Mouse (Mus musculus) olfactory bulb, adult 2 months (tissue): ENCODE data around the gene Stxbp6. TPM values are rescaled to one million over a fixed set of nuclear protein-coding genes. Genes with fewer than 3 reads are reported as not detected.
"Not testable (repeated sequence)": the region's sequence is repeated elsewhere in the genome, so short reads cannot be mapped to it uniquely, and the experiment has no call there.

Experiments
- H3K27ac ChIP-seq: fragments of 200-500 bp; 2 replicates; pipeline ENCODE4 v1.5.1; 2012; ENCODE audit warnings: low read depth, low read length; ENCODE audit not compliant: insufficient read depth
- H3K4me1 ChIP-seq: fragments of 200-500 bp; 2 replicates; pipeline ENCODE4 v1.6.1; 2012; ENCODE audit warnings: low read length; ENCODE audit not compliant: control insufficient read depth, insufficient read depth
- H3K4me3 ChIP-seq: fragments of 200-500 bp; 2 replicates; pipeline ENCODE4 v1.5.1; 2012; ENCODE audit warnings: mild to moderate bottlenecking, low read depth, low read length, moderate library complexity; ENCODE audit not compliant: insufficient read depth
- CTCF ChIP-seq: fragments of 200-500 bp; IDR thresholded peaks from 2 replicates; pipeline ENCODE4 v1.5.1; 2012; ENCODE audit warnings: low read depth, mild to moderate bottlenecking, low read length, moderate library complexity; ENCODE audit not compliant: insufficient read depth
- POLR2A ChIP-seq: fragments of 200-500 bp; IDR thresholded peaks from 2 replicates; pipeline ENCODE4 v1.6.1; 2012; ENCODE audit warnings: mild to moderate bottlenecking, low read depth, low read length, moderate library complexity; ENCODE audit not compliant: insufficient read depth
- WGBS: fragments of 180-500 bp; shearing (Covaris S2); methylation state at CpG from one replicate; pipeline ENCODE4 v1.1.7; 2018; 5-methylcytosine and 5-hydroxymethylcytosine counted together
- polyA plus RNA-seq: library from polyadenylated mRNA; stranded (reverse); fragments of >200 nt; gene quantifications from 2 replicates; pipeline ENCODE4 v1.2.4, GENCODE M21; 2012; ENCODE audit warnings: low replicate concordance; ENCODE audit not compliant: missing spikeins, insufficient read depth, insufficient read length

The Stxbp6 gene
- polyA plus RNA-seq, 1 experiment = 208 TPM

DNA sequence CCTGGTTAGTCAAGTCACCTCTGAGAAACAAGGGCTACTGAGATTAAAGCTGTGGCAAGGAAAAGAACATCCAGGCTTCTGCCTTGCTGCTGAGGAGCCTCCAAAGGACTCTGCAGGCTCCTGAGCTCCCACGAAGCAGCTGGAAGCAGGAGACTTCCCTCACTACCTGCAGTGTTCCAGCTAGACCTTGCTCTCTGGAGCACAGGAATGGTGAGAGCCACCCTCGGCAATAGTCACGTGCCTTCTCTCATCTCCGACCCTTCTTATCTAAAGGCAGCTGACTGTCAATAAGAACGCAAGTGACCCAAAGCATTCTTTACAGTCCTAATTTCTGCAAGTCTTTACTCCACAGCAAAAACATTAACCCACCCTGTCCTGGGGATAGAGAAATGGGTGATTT, 13.2 kb downstream of the Stxbp6 start:
- Histone ChIP-seq H3K27ac (no peak overlapping the region), H3K4me1 (peaks cover 7% of the 10 kb centered on the region), H3K4me3 (no peak overlapping the region)
- WGBS = 75% methylated on average over 5 of the region's 5 CpGs
- no peak for TF ChIP-seq CTCF
- TF ChIP-seq POLR2A = no peak

DNA sequence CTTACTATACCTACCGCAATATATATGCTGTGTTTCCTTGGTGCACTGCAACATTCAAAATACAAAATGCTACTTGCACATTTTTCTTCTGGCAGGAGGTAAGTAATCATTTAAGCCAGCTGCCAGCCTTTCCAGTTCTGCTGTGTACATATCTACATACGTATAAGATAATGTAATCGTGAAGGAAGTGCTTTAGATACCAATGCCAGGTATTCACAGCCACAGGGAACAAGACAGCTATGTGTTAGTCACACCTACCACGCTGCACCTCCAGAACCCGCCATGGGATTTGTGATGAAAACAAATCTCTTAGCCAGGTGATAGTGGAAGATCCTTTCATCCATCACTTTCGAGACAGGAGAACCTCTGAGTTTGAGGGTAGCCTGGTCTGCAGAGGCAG, 13.7 kb downstream of the Stxbp6 start:
- peaks cover 7% of the 10 kb centered on the region for H3K4me1 ChIP-seq
- H3K27ac ChIP-seq = no peak overlapping the region
- no peak overlapping the region for H3K4me3 ChIP-seq
- 83% methylated on average over 6 of the region's 6 CpGs for WGBS
- TF ChIP-seq CTCF (no peak), POLR2A (no peak)

DNA sequence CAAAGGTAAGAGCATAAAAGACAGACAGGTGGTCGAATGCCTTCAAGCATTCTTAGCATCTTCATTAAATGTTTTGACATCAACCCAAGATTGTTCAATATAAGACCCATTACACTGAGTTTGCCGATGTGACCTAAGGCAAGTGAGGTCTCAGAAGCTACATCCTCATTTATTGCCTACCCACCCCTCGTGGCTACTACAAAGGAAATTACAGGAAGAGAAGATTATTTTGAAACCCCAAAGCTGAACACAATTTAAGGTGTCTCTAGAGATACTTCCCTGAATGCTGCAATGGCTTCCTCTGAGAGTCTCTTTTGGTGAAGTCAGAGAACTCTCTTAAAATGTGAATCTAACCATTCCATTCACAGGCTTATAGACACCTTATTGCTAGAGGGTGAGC, 16.5 kb downstream of the Stxbp6 start:
- TF ChIP-seq POLR2A (no peak), CTCF (no peak)
- Histone ChIP-seq H3K4me1 (peaks cover 3% of the 10 kb centered on the region), H3K4me3 (no peak overlapping the region), H3K27ac (no peak overlapping the region)
- WGBS = 83% methylated on average over 3 of the region's 3 CpGs

DNA sequence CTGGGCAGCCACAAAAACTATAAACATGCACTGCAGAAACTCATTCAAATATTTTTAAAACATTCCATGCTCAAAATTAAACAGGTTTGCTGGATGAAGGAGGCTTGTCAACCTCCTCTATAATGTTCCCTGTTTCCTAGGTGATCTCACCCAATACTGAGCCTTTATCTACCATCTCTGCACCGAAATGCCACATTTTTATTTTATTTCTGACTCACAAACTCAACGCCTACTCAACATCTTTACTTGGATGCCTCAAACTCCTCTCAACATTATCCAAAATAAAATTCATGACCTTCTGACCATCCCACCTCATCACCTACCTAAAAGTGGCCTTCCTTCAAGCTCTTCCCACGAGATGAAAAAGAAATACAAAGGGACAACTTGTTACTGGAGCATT, 18.1 kb downstream of the Stxbp6 start:
- TF ChIP-seq CTCF (no peak), POLR2A (no peak)
- H3K27ac ChIP-seq = no peak overlapping the region
- WGBS = 62% methylated on average over 3 of the region's 3 CpGs
- peaks cover 2% of the 10 kb centered on the region for H3K4me1 ChIP-seq
- H3K4me3 ChIP-seq = no peak overlapping the region

GRCm38 (mm10) chr12:45053319-45053718, 21.2 kb downstream of the Stxbp6 start:
- peaks cover 2% of the 10 kb centered on the region; the same call in 1 of the 2 replicates for H3K4me1 ChIP-seq
- 82% methylated on average over 5 of the region's 5 CpGs for WGBS
- TF ChIP-seq POLR2A (no peak), CTCF (no peak)
- H3K27ac ChIP-seq = no peak overlapping the region
- H3K4me3 ChIP-seq = no peak overlapping the region

DNA sequence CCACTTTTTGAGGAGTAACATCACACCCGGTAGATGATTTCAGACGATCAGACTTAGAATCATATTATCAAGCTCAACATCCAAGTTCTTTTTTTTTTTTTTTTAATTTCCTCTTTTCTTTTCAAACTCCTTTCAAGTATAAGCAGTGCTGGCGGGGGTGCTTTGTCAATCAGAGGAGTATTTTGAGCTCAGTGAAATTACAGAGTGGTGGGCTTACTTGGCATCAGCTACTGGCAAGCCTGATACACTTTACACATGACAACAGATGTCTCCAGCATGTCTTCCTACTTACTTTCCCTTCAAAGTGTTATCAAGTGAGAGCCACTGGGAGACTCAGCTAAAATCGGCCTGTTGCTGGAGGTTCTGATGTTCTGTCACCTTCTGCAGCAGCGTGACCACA, 21.6 kb downstream of the Stxbp6 start:
- H3K27ac ChIP-seq = no peak overlapping the region
- TF ChIP-seq POLR2A = no peak
- TF ChIP-seq CTCF = no peak
- H3K4me1 ChIP-seq = peaks cover 2% of the 10 kb centered on the region; the same call in 1 of the 2 replicates
- no peak overlapping the region for H3K4me3 ChIP-seq
- WGBS = 57% methylated on average over 5 of the region's 5 CpGs

DNA sequence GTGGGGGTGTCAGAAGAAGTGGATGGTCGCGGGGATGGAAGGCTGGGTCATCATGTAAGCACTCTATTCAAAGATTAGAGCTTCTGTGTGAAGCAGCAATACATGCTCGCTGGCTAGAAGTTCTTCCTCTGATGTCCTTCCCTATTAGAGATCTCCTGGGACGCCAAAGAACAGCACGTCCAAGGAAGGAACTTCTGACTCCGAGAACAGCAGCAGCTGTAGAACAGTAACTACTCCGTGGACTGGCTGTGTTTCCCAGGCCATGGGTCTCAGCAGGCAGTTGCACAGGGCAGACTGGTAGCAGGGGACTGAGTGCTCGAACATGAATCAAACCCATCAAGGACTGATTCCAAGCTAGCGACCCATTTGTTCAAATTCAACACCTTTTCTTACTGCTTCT, 24.6 kb downstream of the Stxbp6 start:
- peaks cover 2% of the 10 kb centered on the region; the same call in 1 of the 2 replicates for H3K4me1 ChIP-seq
- no peak overlapping the region for H3K27ac ChIP-seq
- WGBS = 80% methylated on average over 9 of the region's 9 CpGs
- H3K4me3 ChIP-seq = no peak overlapping the region
- TF ChIP-seq CTCF (no peak), POLR2A (no peak)

- 28% methylated on average over 8 of the region's 9 CpGs for WGBS
- not testable (repeated sequence) for H3K4me3 ChIP-seq, H3K27ac ChIP-seq, H3K4me1 ChIP-seq
Measured at GRCm38 (mm10) chr12:45047711-45048110, 26.8 kb downstream of the Stxbp6 start.

DNA sequence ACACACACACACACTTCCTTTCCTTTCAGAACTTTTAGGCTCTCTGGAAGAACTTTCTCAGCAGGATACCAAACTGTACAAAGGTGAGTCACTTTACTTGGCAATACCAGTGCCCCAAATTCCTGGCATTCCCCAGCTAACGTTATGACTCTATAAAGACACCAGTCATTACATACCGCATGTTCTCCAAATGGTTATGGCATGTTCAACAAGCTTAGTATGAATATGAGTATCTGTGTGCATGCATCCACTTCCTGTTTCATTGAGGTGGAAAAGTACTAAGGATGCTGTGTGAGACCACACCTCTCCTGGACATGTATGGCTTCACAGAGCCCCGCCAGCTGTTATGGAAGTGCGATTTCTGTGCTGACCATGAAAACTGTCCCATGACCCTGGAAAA, 27.3 kb downstream of the Stxbp6 start:
- TF ChIP-seq POLR2A (no peak), CTCF (no peak)

GRCm38 (mm10) chr12:45044581-45044980, 29.9 kb downstream of the Stxbp6 start:
- peaks cover 4% of the 10 kb centered on the region for H3K4me1 ChIP-seq
- TF ChIP-seq CTCF = no peak
- no peak for TF ChIP-seq POLR2A
- H3K4me3 ChIP-seq = no peak overlapping the region
- WGBS = 38% methylated on average over 1 of the region's 1 CpGs
- H3K27ac ChIP-seq = no peak overlapping the region

More for the DNA sequence above, 27.3 kb downstream of the Stxbp6 start:
- Histone ChIP-seq H3K27ac (no peak overlapping the region), H3K4me3 (no peak overlapping the region), H3K4me1 (peaks cover 6% of the 10 kb centered on the region)
- WGBS = 73% methylated on average over 4 of the region's 4 CpGs
